Mouse (Mus musculus): ENCODE results near the gene Sugct. TPM values are rescaled to one million over a fixed set of nuclear protein-coding genes. Genes with fewer than 3 reads are reported as not detected.

Gene Sugct
- polyA plus RNA-seq, 1 experiment from 2014 or later: 3.6 TPM

GRCm38 (mm10) chr13:17432139-17432916 lies 263.0 kb downstream of the Sugct start:
- Histone ChIP-seq H3K27ac (ENCODE audit: low read depth, low read length) (no peak overlapping the region), H3K4me2 (ENCODE audit: low read depth, low read length, severe bottlenecking) (no peak overlapping the region), H3K9me3 (ENCODE audit: control insufficient read depth, low read length) (no peaks in the 10 kb centered on the region), H3K27me3 (ENCODE audit: control insufficient read depth, insufficient read depth, low read length) (no peaks in the 10 kb centered on the region), H3K4me1 (replicated peaks; ENCODE audit: control insufficient read depth, insufficient read depth, low read length) (no peaks in the 10 kb centered on the region), H3K9ac (ENCODE audit: low read length) (no peak overlapping the region), H3K4me3 (ENCODE audit: low read depth, low read length) (no peak overlapping the region), H3K36me3 (ENCODE audit: control insufficient read depth, insufficient read depth, low read length) (no peaks in the 10 kb centered on the region)
- DNase-seq (ENCODE audit: low spot score) (no peak), ATAC-seq (replicated peaks; ENCODE audit: low FRiP score) (peak; percentile 69)
- 44% methylated on average over 7 of the region's 7 CpGs for WGBS

- no peaks in the 10 kb centered on the region for H3K27me3 ChIP-seq (ENCODE audit: control insufficient read depth, insufficient read depth, low read length)
- no peak overlapping the region for H3K27ac ChIP-seq (ENCODE audit: low read depth, low read length)
- no peaks in the 10 kb centered on the region for H3K4me1 ChIP-seq (replicated peaks; ENCODE audit: control insufficient read depth, insufficient read depth, low read length)
- WGBS: 94% methylated on average over 6 of the region's 6 CpGs
- H3K36me3 ChIP-seq (ENCODE audit: control insufficient read depth, insufficient read depth, low read length): no peaks in the 10 kb centered on the region
- no peak overlapping the region for H3K4me2 ChIP-seq (ENCODE audit: low read depth, low read length, severe bottlenecking)
- DNase-seq (ENCODE audit: low spot score) (no peak), ATAC-seq (replicated peaks; ENCODE audit: low FRiP score) (no peak)
- no peak overlapping the region for H3K4me3 ChIP-seq (ENCODE audit: low read depth, low read length)
- H3K9ac ChIP-seq (ENCODE audit: low read length): no peak overlapping the region
- H3K9me3 ChIP-seq (ENCODE audit: control insufficient read depth, low read length): no peaks in the 10 kb centered on the region
These were observed 273.5 kb downstream of the Sugct start for GRCm38 (mm10) chr13:17421875-17422274.

- H3K4me2 ChIP-seq (ENCODE audit: low read depth, low read length, severe bottlenecking): no peak overlapping the region
- H3K27me3 ChIP-seq (ENCODE audit: control insufficient read depth, insufficient read depth, low read length): no peaks in the 10 kb centered on the region
- no peak overlapping the region for H3K27ac ChIP-seq (ENCODE audit: low read depth, low read length)
- H3K4me3 ChIP-seq (ENCODE audit: low read depth, low read length): no peak overlapping the region
- H3K36me3 ChIP-seq (ENCODE audit: control insufficient read depth, insufficient read depth, low read length): no peaks in the 10 kb centered on the region
- H3K9me3 ChIP-seq (ENCODE audit: control insufficient read depth, low read length): no peaks in the 10 kb centered on the region
- H3K4me1 ChIP-seq (replicated peaks; ENCODE audit: control insufficient read depth, insufficient read depth, low read length): no peaks in the 10 kb centered on the region
- H3K9ac ChIP-seq (ENCODE audit: low read length): no peak overlapping the region
- DNase-seq (ENCODE audit: low spot score) (no peak), ATAC-seq (replicated peaks; ENCODE audit: low FRiP score) (no peak)
- WGBS: 86% methylated on average over 1 of the region's 1 CpGs
These were observed 274.8 kb downstream of the Sugct start for GRCm38 (mm10) chr13:17420557-17420956.

GRCm38 (mm10) chr13:17342836-17343235 lies 352.5 kb downstream of the Sugct start:
- H3K27me3 ChIP-seq (ENCODE audit: control insufficient read depth, insufficient read depth, low read length): no peaks in the 10 kb centered on the region
- no peak for ATAC-seq (replicated peaks; ENCODE audit: low FRiP score)

GRCm38 (mm10) chr13:17335885-17336540 lies 359.3 kb downstream of the Sugct start:
- DNase-seq (ENCODE audit: low spot score) (no peak), ATAC-seq (replicated peaks; ENCODE audit: low FRiP score) (no peak)
- Histone ChIP-seq H3K4me2 (ENCODE audit: low read depth, low read length, severe bottlenecking) (no peak overlapping the region), H3K4me1 (replicated peaks; ENCODE audit: control insufficient read depth, insufficient read depth, low read length) (no peaks in the 10 kb centered on the region), H3K27ac (ENCODE audit: low read depth, low read length) (no peak overlapping the region), H3K9ac (ENCODE audit: low read length) (no peak overlapping the region), H3K4me3 (ENCODE audit: low read depth, low read length) (no peak overlapping the region), H3K27me3 (ENCODE audit: control insufficient read depth, insufficient read depth, low read length) (no peaks in the 10 kb centered on the region), H3K9me3 (ENCODE audit: control insufficient read depth, low read length) (no peaks in the 10 kb centered on the region), H3K36me3 (ENCODE audit: control insufficient read depth, insufficient read depth, low read length) (no peaks in the 10 kb centered on the region)
- WGBS: 87% methylated on average over 4 of the region's 4 CpGs

More at GRCm38 (mm10) chr13:17342836-17343235, 352.5 kb downstream of the Sugct start:
- Histone ChIP-seq H3K9ac (ENCODE audit: low read length) (no peak overlapping the region), H3K9me3 (ENCODE audit: control insufficient read depth, low read length) (no peaks in the 10 kb centered on the region), H3K4me1 (replicated peaks; ENCODE audit: control insufficient read depth, insufficient read depth, low read length) (no peaks in the 10 kb centered on the region), H3K27ac (ENCODE audit: low read depth, low read length) (no peak overlapping the region), H3K4me2 (ENCODE audit: low read depth, low read length, severe bottlenecking) (no peak overlapping the region), H3K4me3 (ENCODE audit: low read depth, low read length) (no peak overlapping the region), H3K36me3 (ENCODE audit: control insufficient read depth, insufficient read depth, low read length) (no peaks in the 10 kb centered on the region)
- DNase-seq (ENCODE audit: low spot score): no peak
- WGBS: 95% methylated on average over 8 of the region's 8 CpGs

GRCm38 (mm10) chr13:17326863-17327262 lies 368.5 kb downstream of the Sugct start:
- no peaks in the 10 kb centered on the region for H3K4me1 ChIP-seq (replicated peaks; ENCODE audit: control insufficient read depth, insufficient read depth, low read length)
- no peak overlapping the region for H3K4me3 ChIP-seq (ENCODE audit: low read depth, low read length)
- H3K4me2 ChIP-seq (ENCODE audit: low read depth, low read length, severe bottlenecking): no peak overlapping the region
- ATAC-seq (replicated peaks; ENCODE audit: low FRiP score) (no peak), DNase-seq (ENCODE audit: low spot score) (no peak)
- no peak overlapping the region for H3K9ac ChIP-seq (ENCODE audit: low read length)
- no peak overlapping the region for H3K27ac ChIP-seq (ENCODE audit: low read depth, low read length)
- no peaks in the 10 kb centered on the region for H3K36me3 ChIP-seq (ENCODE audit: control insufficient read depth, insufficient read depth, low read length)
- H3K9me3 ChIP-seq (ENCODE audit: control insufficient read depth, low read length): no peaks in the 10 kb centered on the region
- no peaks in the 10 kb centered on the region for H3K27me3 ChIP-seq (ENCODE audit: control insufficient read depth, insufficient read depth, low read length)
- 89% methylated on average over 4 of the region's 4 CpGs for WGBS

GRCm38 (mm10) chr13:17301590-17301989 lies 393.8 kb downstream of the Sugct start:
- H3K9ac ChIP-seq (ENCODE audit: low read length): no peak overlapping the region
- H3K4me3 ChIP-seq (ENCODE audit: low read depth, low read length): no peak overlapping the region
- DNase-seq (ENCODE audit: low spot score) (no peak), ATAC-seq (replicated peaks; ENCODE audit: low FRiP score) (peak; percentile 82)
- no peaks in the 10 kb centered on the region for H3K4me1 ChIP-seq (replicated peaks; ENCODE audit: control insufficient read depth, insufficient read depth, low read length)
- no peaks in the 10 kb centered on the region for H3K9me3 ChIP-seq (ENCODE audit: control insufficient read depth, low read length)
- no peak overlapping the region for H3K4me2 ChIP-seq (ENCODE audit: low read depth, low read length, severe bottlenecking)
- 70% methylated on average over 4 of the region's 4 CpGs for WGBS
- no peak overlapping the region for H3K27ac ChIP-seq (ENCODE audit: low read depth, low read length)
- no peaks in the 10 kb centered on the region for H3K36me3 ChIP-seq (ENCODE audit: control insufficient read depth, insufficient read depth, low read length)
- no peaks in the 10 kb centered on the region for H3K27me3 ChIP-seq (ENCODE audit: control insufficient read depth, insufficient read depth, low read length)

- no peak for DNase-seq (ENCODE audit: low spot score)
These were observed 397.8 kb downstream of the Sugct start for GRCm38 (mm10) chr13:17297462-17298005.

More at GRCm38 (mm10) chr13:17297462-17298005, 397.8 kb downstream of the Sugct start:
- Histone ChIP-seq H3K27me3 (ENCODE audit: control insufficient read depth, insufficient read depth, low read length) (no peaks in the 10 kb centered on the region), H3K4me3 (ENCODE audit: low read depth, low read length) (no peak overlapping the region), H3K36me3 (ENCODE audit: control insufficient read depth, insufficient read depth, low read length) (no peaks in the 10 kb centered on the region), H3K9me3 (ENCODE audit: control insufficient read depth, low read length) (no peaks in the 10 kb centered on the region), H3K4me2 (ENCODE audit: low read depth, low read length, severe bottlenecking) (no peak overlapping the region), H3K9ac (ENCODE audit: low read length) (no peak overlapping the region), H3K4me1 (replicated peaks; ENCODE audit: control insufficient read depth, insufficient read depth, low read length) (no peaks in the 10 kb centered on the region), H3K27ac (ENCODE audit: low read depth, low read length) (no peak overlapping the region)
- no peak for ATAC-seq (replicated peaks; ENCODE audit: low FRiP score)
- 67% methylated on average over 1 of the region's 1 CpGs for WGBS

All from forebrain, embryonic 11.5 days (tissue).